Mouse (Mus musculus) MEL (cell line): ENCODE data around the gene Proser2.

Experiments used
- CHD2 ChIP-seq: IDR thresholded peaks from 2 replicates; pipeline ENCODE4 v1.6.1; 2011; ENCODE audit warnings: low read length, improper control_type of control experiment
- CTCF ChIP-seq, 3 experiments: IDR thresholded peaks in 2 of 3; conservative IDR thresholded peaks in 1 of 3; 2 replicates each; pipeline ENCODE4 v1.5.1; 2011 to 2012; ENCODE audit warnings: low read length in 3 of 3, low read depth in 2 of 3, mild to moderate bottlenecking in 2 of 3, improper control_type of control experiment in 1 of 3, inconsistent platforms in 1 of 3, mixed read lengths in 1 of 3, moderate library complexity in 1 of 3; ENCODE audit not compliant: control insufficient read depth in 1 of 3, insufficient read depth in 1 of 3, poor library complexity in 1 of 3, severe bottlenecking in 1 of 3
- EP300 ChIP-seq, 2 experiments: IDR thresholded peaks; 2 replicates each; pipeline ENCODE4 v1.6.1; 2011; ENCODE audit warnings: improper control_type of control experiment in 2 of 2, low read length in 2 of 2, low read depth in 1 of 2, mild to moderate bottlenecking in 1 of 2
- GABPA ChIP-seq: IDR thresholded peaks from 2 replicates; pipeline ENCODE4 v1.6.1; 2012; ENCODE audit warnings: low read depth, mild to moderate bottlenecking, inconsistent platforms, low read length, improper control_type of control experiment, moderate library complexity
- GATA1 ChIP-seq: IDR thresholded peaks from 2 replicates; pipeline ENCODE4 v1.6.1; 2011; ENCODE audit warnings: low read depth, low read length, improper control_type of control experiment
- HCFC1 ChIP-seq: IDR thresholded peaks from 2 replicates; pipeline ENCODE4 v1.6.1; 2012; ENCODE audit warnings: low read depth, mild to moderate bottlenecking, inconsistent platforms, low read length, improper control_type of control experiment, moderate library complexity
- MAFK ChIP-seq: IDR thresholded peaks from 2 replicates; pipeline ENCODE4 v1.6.1; 2011; ENCODE audit warnings: low read depth, mild to moderate bottlenecking, low read length, improper control_type of control experiment, borderline replicate concordance
- MAZ ChIP-seq: IDR thresholded peaks from 2 replicates; pipeline ENCODE4 v1.6.1; 2012; ENCODE audit warnings: low read depth, mild to moderate bottlenecking, inconsistent platforms, low read length, improper control_type of control experiment
- MXI1 ChIP-seq: IDR thresholded peaks from 2 replicates; pipeline ENCODE4 v1.6.1; 2011; ENCODE audit warnings: mild to moderate bottlenecking, low read depth, low read length, improper control_type of control experiment
- POLR2A ChIP-seq, 2 experiments: IDR thresholded peaks; 2 replicates each; pipeline ENCODE4 v1.6.1; 2011 to 2012; ENCODE audit warnings: low read length in 2 of 2, mild to moderate bottlenecking in 2 of 2, control low read depth in 1 of 2, improper control_type of control experiment in 1 of 2, low read depth in 1 of 2, moderate library complexity in 1 of 2; ENCODE audit not compliant: control insufficient read depth in 1 of 2, insufficient read depth in 1 of 2, poor library complexity in 1 of 2
- SIN3A ChIP-seq: IDR thresholded peaks from 2 replicates; pipeline ENCODE4 v1.6.1; 2012; ENCODE audit warnings: low read length, improper control_type of control experiment, inconsistent platforms
- SMC3 ChIP-seq: IDR thresholded peaks from 2 replicates; pipeline ENCODE4 v1.6.1; 2011; ENCODE audit warnings: low read depth, low read length, improper control_type of control experiment
- UBTF ChIP-seq: IDR thresholded peaks from 2 replicates; pipeline ENCODE4 v1.6.1; 2012; ENCODE audit warnings: low read depth, mild to moderate bottlenecking, inconsistent platforms, low read length, improper control_type of control experiment, moderate library complexity, borderline replicate concordance; ENCODE audit not compliant: insufficient read depth
- USF1 ChIP-seq: IDR thresholded peaks from 2 replicates; pipeline ENCODE4 v1.6.1; 2014; ENCODE audit warnings: low read depth, mild to moderate bottlenecking, inconsistent platforms, low read length, improper control_type of control experiment, moderate library complexity

GRCm38 (mm10) chr2:6173013-6173412 lies 43.0 kb upstream of the Proser2 start:
- no peak for TF ChIP-seq CTCF (IDR thresholded peaks at IDR 0.05 in 2 of 3, conservative IDR thresholded peaks at IDR 0.05 in 1 of 3; ENCODE audit: control insufficient read depth in 1 of 3, insufficient read depth in 1 of 3, low read depth in 2 of 3, low read length in 3 of 3, poor library complexity in 1 of 3, severe bottlenecking in 1 of 3)
- no peak for TF ChIP-seq MAZ
- no peak for TF ChIP-seq POLR2A (IDR thresholded peaks at IDR 0.05; ENCODE audit: control insufficient read depth in 1 of 2, insufficient read depth in 1 of 2, low read depth in 1 of 2, low read length in 2 of 2, poor library complexity in 1 of 2)
- no peak for TF ChIP-seq GATA1
- no peak for TF ChIP-seq GABPA
- TF ChIP-seq MAFK, result no peak
- TF ChIP-seq CHD2, result no peak
- TF ChIP-seq EP300 (IDR thresholded peaks at IDR 0.05; ENCODE audit: low read depth in 1 of 2, low read length in 2 of 2), result no peak
- TF ChIP-seq HCFC1, result no peak
- no peak for TF ChIP-seq UBTF
- no peak for TF ChIP-seq MXI1
- no peak for TF ChIP-seq SIN3A
- TF ChIP-seq USF1, result no peak
- TF ChIP-seq SMC3, result no peak
